Mouse (Mus musculus) heart, adult 2 months (tissue): ENCODE data around the gene Rhox3a2. TPM values are rescaled to one million over a fixed set of nuclear protein-coding genes. Genes with fewer than 3 reads are reported as not detected.
"Not testable (repeated sequence)": the region's sequence is repeated elsewhere in the genome, so short reads cannot be mapped to it uniquely, and the experiment has no call there.

ENCODE experiments used
- DNase-seq, 2 experiments: peaks; one replicate each; pipeline ENCODE4 v3.0.0; 2021
- H3K27ac ChIP-seq: fragments of 200-600 bp; 2 replicates; pipeline ENCODE4 v1.8.1; 2022
- H3K27me3 ChIP-seq: fragments of 200-500 bp; 2 replicates; pipeline ENCODE4 v1.6.1; 2012; ENCODE audit warnings: mild to moderate bottlenecking, low read length, inconsistent platforms, mixed read lengths; ENCODE audit not compliant: control insufficient read depth, insufficient read depth
- H3K36me3 ChIP-seq: fragments of 200-500 bp; 2 replicates; pipeline ENCODE4 v1.6.1; 2012; ENCODE audit warnings: low read length, inconsistent platforms; ENCODE audit not compliant: control insufficient read depth, insufficient read depth
- H3K4me1 ChIP-seq: fragments of 200-500 bp; 2 replicates; pipeline ENCODE4 v1.6.1; 2011; ENCODE audit warnings: low read length; ENCODE audit not compliant: control insufficient read depth, insufficient read depth
- H3K4me3 ChIP-seq: fragments of 200-600 bp; 2 replicates; pipeline ENCODE4 v1.8.1; 2022
- H3K79me2 ChIP-seq: fragments of 200-500 bp; replicated peaks from 2 replicates; pipeline ENCODE4 v1.6.1; 2012; ENCODE audit warnings: mild to moderate bottlenecking, inconsistent platforms, low read length, moderate library complexity, mixed read lengths; ENCODE audit not compliant: control insufficient read depth, insufficient read depth
- H3K9ac ChIP-seq: fragments of 200-500 bp; 2 replicates; pipeline ENCODE4 v1.6.1; 2012; ENCODE audit warnings: low read depth, mild to moderate bottlenecking, control low read depth, inconsistent platforms, low read length, mixed read lengths
- WGBS: fragments of 180-500 bp; shearing (Covaris S2); methylation state at CpG from one replicate; pipeline ENCODE4 v1.1.7; 2018; 5-methylcytosine and 5-hydroxymethylcytosine counted together
- intact Hi-C: fragments of 180-260 bp; cut with DNase I; formaldehyde crosslinking; loops from one replicate; pipeline ENCODE4 v1.15.1; 2025
- long read RNA-seq: library from polyadenylated mRNA; stranded (forward); transcript quantifications from one replicate; pipeline ENCODE4 v2.0.0, GENCODE M21; 2021
- polyA plus RNA-seq: library from polyadenylated mRNA; depleted of rRNA; stranded (reverse); fragments of >200 nt; gene quantifications from 2 replicates; pipeline ENCODE4 v1.2.3, GENCODE M21; 2012; rRNA removed
- total RNA-seq, 2 experiments: library from RNA; stranded (reverse); gene quantifications; 2 replicates each; pipeline ENCODE4 v1.2.3; 2021

Gene Rhox3a2
- total RNA-seq (not detected), polyA plus RNA-seq (not detected in 2 replicates)
- long read RNA-seq, result 0 reads

GRCm38 (mm10) chrX:37379728-37380127, at the start of gene Rhox3a2:
Gene Rhox3a2, plus strand, starts transcription at chrX:37380028.
- no CpG with 5 or more reads among the region's 1 CpGs for WGBS
- H3K27me3 ChIP-seq, H3K9ac ChIP-seq, H3K79me2 ChIP-seq, H3K4me3 ChIP-seq, H3K36me3 ChIP-seq, H3K4me1 ChIP-seq, intact Hi-C loops, DNase-seq, H3K27ac ChIP-seq: not testable (repeated sequence)

GRCm38 (mm10) chrX:37390548-37390947, 10.7 kb downstream of the Rhox3a2 start, which contains the start of gene Rhox4a2:
Gene Rhox4a2, plus strand, starts transcription at chrX:37390848.
- H3K79me2 ChIP-seq, H3K27ac ChIP-seq, DNase-seq, H3K27me3 ChIP-seq, intact Hi-C loops, H3K9ac ChIP-seq, H3K4me3 ChIP-seq, H3K36me3 ChIP-seq, H3K4me1 ChIP-seq: not testable (repeated sequence)
- WGBS, result 90% methylated on average over 9 of the region's 16 CpGs

- no CpG with 5 or more reads among the region's 9 CpGs for WGBS
These were observed 31.9 kb downstream of the Rhox3a2 start, which contains the start of gene Rhox2b for GRCm38 (mm10) chrX:37411767-37412166. Gene Rhox2b, plus strand, starts transcription at chrX:37412067.

GRCm38 (mm10) chrX:37432194-37432593, 52.4 kb downstream of the Rhox3a2 start, which contains the start of gene Rhox4b:
Gene Rhox4b, plus strand, starts transcription at chrX:37432494.
- H3K9ac ChIP-seq, H3K4me3 ChIP-seq, H3K36me3 ChIP-seq, H3K27ac ChIP-seq, intact Hi-C loops, H3K27me3 ChIP-seq, H3K4me1 ChIP-seq, H3K79me2 ChIP-seq, DNase-seq: not testable (repeated sequence)
- WGBS, result 88% methylated on average over 14 of the region's 15 CpGs

More at GRCm38 (mm10) chrX:37411767-37412166, 31.9 kb downstream of the Rhox3a2 start, which contains the start of gene Rhox2b:
- H3K27me3 ChIP-seq, H3K4me3 ChIP-seq, intact Hi-C loops, H3K4me1 ChIP-seq, H3K79me2 ChIP-seq, H3K36me3 ChIP-seq, DNase-seq, H3K9ac ChIP-seq, H3K27ac ChIP-seq: not testable (repeated sequence)

Other genes starting within 250 kb of the Rhox3a2 start
- gene Akap14, start 211.2 kb upstream of the Rhox3a2 start, total RNA-seq, result not detected
- gene Akap14, start 211.2 kb upstream of the Rhox3a2 start, polyA plus RNA-seq, result 0.08 TPM in 1 of 2 replicates, not detected in the other
- 100 to 1,000 TPM; 816 to 925 TPM for gene Ndufa1, start 188.9 kb upstream of the Rhox3a2 start, total RNA-seq
- 1,094 and 1,413 TPM in 2 replicates for gene Ndufa1, start 188.9 kb upstream of the Rhox3a2 start, polyA plus RNA-seq
- gene Rnf113a1, start 188.8 kb upstream of the Rhox3a2 start, total RNA-seq, result 1 to 10 TPM; 1.8 to 2.2 TPM
- gene Rnf113a1, start 188.8 kb upstream of the Rhox3a2 start, polyA plus RNA-seq, result 1.5 TPM in 2 replicates
- not detected for gene Gm9, start 169.0 kb upstream of the Rhox3a2 start, total RNA-seq
- not detected in 2 replicates for gene Gm9, start 169.0 kb upstream of the Rhox3a2 start, polyA plus RNA-seq
- gene Rhox1, start 157.8 kb upstream of the Rhox3a2 start, total RNA-seq, result not detected
- gene Rhox1, start 157.8 kb upstream of the Rhox3a2 start, polyA plus RNA-seq, result not detected in 2 replicates
- gene Rhox2a, start 135.1 kb upstream of the Rhox3a2 start, total RNA-seq, result not detected
- gene Rhox2a, start 135.1 kb upstream of the Rhox3a2 start, polyA plus RNA-seq, result not detected in 2 replicates
- gene Rhox3a, start 130.1 kb upstream of the Rhox3a2 start, total RNA-seq, result not detected
- not detected in 2 replicates for gene Rhox3a, start 130.1 kb upstream of the Rhox3a2 start, polyA plus RNA-seq
- not detected for gene Rhox4a, start 114.7 kb upstream of the Rhox3a2 start, total RNA-seq
- not detected in 2 replicates for gene Rhox4a, start 114.7 kb upstream of the Rhox3a2 start, polyA plus RNA-seq
- not detected for gene Rhox4a2, start 10.8 kb downstream of the Rhox3a2 start, total RNA-seq
- not detected in 2 replicates for gene Rhox4a2, start 10.8 kb downstream of the Rhox3a2 start, polyA plus RNA-seq
- not detected for gene Rhox2b, start 32.0 kb downstream of the Rhox3a2 start, total RNA-seq
- not detected in 2 replicates for gene Rhox2b, start 32.0 kb downstream of the Rhox3a2 start, polyA plus RNA-seq
- not detected for gene Rhox4b, start 52.5 kb downstream of the Rhox3a2 start, total RNA-seq
- not detected in 2 replicates for gene Rhox4b, start 52.5 kb downstream of the Rhox3a2 start, polyA plus RNA-seq
- gene Rhox2c, start 73.7 kb downstream of the Rhox3a2 start, total RNA-seq, result not detected
- not detected in 2 replicates for gene Rhox2c, start 73.7 kb downstream of the Rhox3a2 start, polyA plus RNA-seq
- gene Rhox3c, start 78.6 kb downstream of the Rhox3a2 start, total RNA-seq, result not detected
- not detected in 2 replicates for gene Rhox3c, start 78.6 kb downstream of the Rhox3a2 start, polyA plus RNA-seq
- not detected for gene Rhox4c, start 100.3 kb downstream of the Rhox3a2 start, total RNA-seq
- not detected in 2 replicates for gene Rhox4c, start 100.3 kb downstream of the Rhox3a2 start, polyA plus RNA-seq
- not detected for gene Rhox2d, start 113.4 kb downstream of the Rhox3a2 start, total RNA-seq
- not detected in 2 replicates for gene Rhox2d, start 113.4 kb downstream of the Rhox3a2 start, polyA plus RNA-seq
- gene Rhox4d, start 134.3 kb downstream of the Rhox3a2 start, total RNA-seq, result not detected
- not detected in 2 replicates for gene Rhox4d, start 134.3 kb downstream of the Rhox3a2 start, polyA plus RNA-seq
- not detected for gene Rhox2e, start 150.4 kb downstream of the Rhox3a2 start, total RNA-seq
- gene Rhox2e, start 150.4 kb downstream of the Rhox3a2 start, polyA plus RNA-seq, result not detected in 2 replicates
- not detected for gene Rhox3e, start 162.0 kb downstream of the Rhox3a2 start, total RNA-seq
- gene Rhox3e, start 162.0 kb downstream of the Rhox3a2 start, polyA plus RNA-seq, result not detected in 2 replicates
- not detected for gene Rhox4e, start 177.4 kb downstream of the Rhox3a2 start, total RNA-seq
- not detected in 2 replicates for gene Rhox4e, start 177.4 kb downstream of the Rhox3a2 start, polyA plus RNA-seq
- gene Rhox2f, start 191.4 kb downstream of the Rhox3a2 start, total RNA-seq, result not detected
- not detected in 2 replicates for gene Rhox2f, start 191.4 kb downstream of the Rhox3a2 start, polyA plus RNA-seq
- not detected for gene Rhox3f, start 201.0 kb downstream of the Rhox3a2 start, total RNA-seq
- gene Rhox3f, start 201.0 kb downstream of the Rhox3a2 start, polyA plus RNA-seq, result not detected in 2 replicates
- gene Rhox4f, start 227.7 kb downstream of the Rhox3a2 start, total RNA-seq, result not detected
- gene Rhox4f, start 227.7 kb downstream of the Rhox3a2 start, polyA plus RNA-seq, result not detected in 2 replicates
- not detected for gene Rhox3g, start 248.6 kb downstream of the Rhox3a2 start, total RNA-seq
- gene Rhox3g, start 248.6 kb downstream of the Rhox3a2 start, polyA plus RNA-seq, result not detected in 2 replicates